Mouse (Mus musculus): ENCODE measurements at regions not wholly inside any gene's neighbourhood (a gene's known extent, or its start where the extent isn't known, plus 50 kb on each side); places are given as distances from the start of the nearest gene placed in this dataset.

DNA sequence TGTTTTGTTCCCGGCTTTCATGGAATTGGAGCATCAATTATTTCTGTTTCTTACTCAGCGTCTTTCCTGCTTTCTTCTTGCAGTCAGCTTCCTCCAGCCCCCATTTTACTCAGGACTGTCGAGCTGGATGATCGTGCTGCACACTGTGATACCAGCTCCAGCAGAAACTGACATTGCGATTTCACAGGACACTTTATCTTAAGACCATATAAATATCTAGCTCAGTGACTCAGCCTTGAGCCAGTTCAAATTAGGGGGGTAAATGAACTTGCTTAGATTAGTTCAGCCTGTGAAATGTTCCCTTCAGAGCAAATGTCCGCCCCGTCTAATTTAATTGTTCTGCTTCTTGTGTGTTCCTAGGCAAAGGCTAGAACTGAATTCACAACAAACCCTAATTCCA is 190.3 kb upstream of the Tars start:
- Histone ChIP-seq H3K4me1 (replicated peaks; ENCODE audit: insufficient read depth, low read length) (no peaks in the 10 kb centered on the region), H3K9ac (ENCODE audit: low read depth, low read length) (no peak overlapping the region), H3K4me3 (replicated peaks; ENCODE audit: low read depth, low read length) (no peak overlapping the region), H3K27me3 (ENCODE audit: insufficient read depth, low read length) (no peaks in the 10 kb centered on the region), H3K36me3 (ENCODE audit: insufficient read depth, low read length) (no peaks in the 10 kb centered on the region), H3K27ac (no peak overlapping the region), H3K4me2 (ENCODE audit: low read length) (no peak overlapping the region), H3K9me3 (replicated peaks; ENCODE audit: low read length) (no peaks in the 10 kb centered on the region)
- DNase-seq (ENCODE audit: low spot score) (no peak), ATAC-seq (replicated peaks; ENCODE audit: low FRiP score, low read depth) (no peak)
- no peak for TF ChIP-seq CTCF (IDR thresholded peaks at IDR 0.05; ENCODE audit: low read depth)
- 62% methylated on average over 7 of the region's 7 CpGs for WGBS

DNA sequence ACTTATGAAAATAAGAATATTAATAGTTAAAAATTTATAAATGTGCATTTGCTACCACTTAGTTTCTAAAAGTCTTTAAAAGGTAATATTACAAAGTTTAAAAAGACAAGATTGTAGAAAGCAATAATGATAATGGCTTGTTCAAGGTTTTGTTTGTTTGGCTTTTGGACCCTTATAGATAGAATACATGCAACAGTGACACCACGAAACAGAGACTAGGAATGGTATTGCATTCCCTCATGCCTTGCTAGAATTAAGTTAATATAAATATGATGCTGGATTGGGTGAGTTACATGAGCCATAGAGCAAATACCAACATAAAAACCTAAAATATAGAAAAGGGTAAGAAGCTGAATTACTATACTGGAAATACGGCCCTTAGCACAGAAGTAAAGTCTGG is 186.9 kb upstream of the Tars start:
- Histone ChIP-seq H3K9ac (ENCODE audit: low read depth, low read length) (no peak overlapping the region), H3K27me3 (ENCODE audit: insufficient read depth, low read length) (no peaks in the 10 kb centered on the region), H3K4me3 (replicated peaks; ENCODE audit: low read depth, low read length) (no peak overlapping the region), H3K9me3 (replicated peaks; ENCODE audit: low read length) (no peaks in the 10 kb centered on the region), H3K36me3 (ENCODE audit: insufficient read depth, low read length) (no peaks in the 10 kb centered on the region), H3K4me2 (ENCODE audit: low read length) (no peak overlapping the region), H3K27ac (no peak overlapping the region), H3K4me1 (replicated peaks; ENCODE audit: insufficient read depth, low read length) (no peaks in the 10 kb centered on the region)
- ATAC-seq (replicated peaks; ENCODE audit: low FRiP score, low read depth) (no peak), DNase-seq (ENCODE audit: low spot score) (no peak)
- TF ChIP-seq CTCF (IDR thresholded peaks at IDR 0.05; ENCODE audit: low read depth): 0 out of 2 replicates have a peak, but pooled peaks have one; percentile 5
- 86% methylated on average over 2 of the region's 2 CpGs for WGBS

GRCm38 (mm10) chr15:11584155-11584554 is 184.7 kb upstream of the Tars start:
- Histone ChIP-seq H3K9me3 (replicated peaks; ENCODE audit: low read length) (no peaks in the 10 kb centered on the region), H3K27ac (no peak overlapping the region), H3K4me3 (replicated peaks; ENCODE audit: low read depth, low read length) (no peak overlapping the region), H3K36me3 (ENCODE audit: insufficient read depth, low read length) (no peaks in the 10 kb centered on the region), H3K4me1 (replicated peaks; ENCODE audit: insufficient read depth, low read length) (no peaks in the 10 kb centered on the region), H3K4me2 (ENCODE audit: low read length) (no peak overlapping the region), H3K27me3 (ENCODE audit: insufficient read depth, low read length) (no peaks in the 10 kb centered on the region), H3K9ac (ENCODE audit: low read depth, low read length) (no peak overlapping the region)
- no peak for DNase-seq (ENCODE audit: low spot score)
- TF ChIP-seq CTCF (IDR thresholded peaks at IDR 0.05; ENCODE audit: low read depth): no peak
- ATAC-seq (replicated peaks; ENCODE audit: low FRiP score, low read depth): no peak
- 62% methylated on average over 2 of the region's 2 CpGs for WGBS

DNA sequence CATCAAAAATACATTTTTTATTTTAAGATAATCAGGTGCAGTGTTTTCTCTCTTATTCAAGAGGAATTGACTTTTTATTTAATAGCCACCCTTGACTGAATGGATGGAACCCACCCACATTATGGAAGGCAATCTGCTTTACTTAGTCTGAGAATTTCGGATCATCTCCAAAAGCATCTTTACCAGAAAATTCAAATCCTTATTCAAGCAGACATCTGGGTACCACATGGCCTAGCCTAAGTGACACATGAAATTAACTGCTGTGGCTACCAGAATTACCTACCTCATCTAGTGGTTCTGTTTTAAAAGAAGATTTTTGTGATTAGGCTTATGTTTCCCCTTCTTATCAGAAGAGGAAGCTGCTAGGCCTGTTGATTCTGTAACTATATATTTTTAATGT is 178.9 kb upstream of the Tars start:
- H3K9ac ChIP-seq (ENCODE audit: low read depth, low read length): no peak overlapping the region
- no peak for ATAC-seq (replicated peaks; ENCODE audit: low FRiP score, low read depth)
- DNase-seq (ENCODE audit: low spot score): no peak
- no peak for TF ChIP-seq CTCF (IDR thresholded peaks at IDR 0.05; ENCODE audit: low read depth)
- H3K4me1 ChIP-seq (replicated peaks; ENCODE audit: insufficient read depth, low read length): no peaks in the 10 kb centered on the region
- WGBS: 93% methylated on average over 1 of the region's 1 CpGs
- no peak overlapping the region for H3K4me2 ChIP-seq (ENCODE audit: low read length)
- no peak overlapping the region for H3K4me3 ChIP-seq (replicated peaks; ENCODE audit: low read depth, low read length)
- H3K9me3 ChIP-seq (replicated peaks; ENCODE audit: low read length): no peaks in the 10 kb centered on the region
- H3K27ac ChIP-seq: no peak overlapping the region
- H3K36me3 ChIP-seq (ENCODE audit: insufficient read depth, low read length): no peaks in the 10 kb centered on the region
- H3K27me3 ChIP-seq (ENCODE audit: insufficient read depth, low read length): no peaks in the 10 kb centered on the region

- H3K27me3 ChIP-seq (ENCODE audit: insufficient read depth, low read length): no peaks in the 10 kb centered on the region
- H3K36me3 ChIP-seq (ENCODE audit: insufficient read depth, low read length): no peaks in the 10 kb centered on the region
- H3K4me3 ChIP-seq (replicated peaks; ENCODE audit: low read depth, low read length): no peak overlapping the region
- H3K4me1 ChIP-seq (replicated peaks; ENCODE audit: insufficient read depth, low read length): no peaks in the 10 kb centered on the region
- ATAC-seq (replicated peaks; ENCODE audit: low FRiP score, low read depth) (no peak), DNase-seq (ENCODE audit: low spot score) (peak; percentile 29)
- no peaks in the 10 kb centered on the region for H3K9me3 ChIP-seq (replicated peaks; ENCODE audit: low read length)
- H3K4me2 ChIP-seq (ENCODE audit: low read length): no peak overlapping the region
- H3K27ac ChIP-seq: peak overlapping the region; percentile 8; the same call in 1 of the 2 replicates
- TF ChIP-seq CTCF (IDR thresholded peaks at IDR 0.05; ENCODE audit: low read depth): no peak
- 61% methylated on average over 2 of the region's 2 CpGs for WGBS
- no peak overlapping the region for H3K9ac ChIP-seq (ENCODE audit: low read depth, low read length)
Observed at GRCm38 (mm10) chr15:11574359-11574758, 174.9 kb upstream of the Tars start.

- H3K4me2 ChIP-seq (ENCODE audit: low read length): no peak overlapping the region
- no peak overlapping the region for H3K9ac ChIP-seq (ENCODE audit: low read depth, low read length)
- no peak overlapping the region for H3K4me3 ChIP-seq (replicated peaks; ENCODE audit: low read depth, low read length)
- no peaks in the 10 kb centered on the region for H3K9me3 ChIP-seq (replicated peaks; ENCODE audit: low read length)
- no peak overlapping the region for H3K27ac ChIP-seq
- WGBS: 53% methylated on average over 2 of the region's 2 CpGs
- H3K27me3 ChIP-seq (ENCODE audit: insufficient read depth, low read length): no peaks in the 10 kb centered on the region
- TF ChIP-seq CTCF (IDR thresholded peaks at IDR 0.05; ENCODE audit: low read depth): no peak
- H3K4me1 ChIP-seq (replicated peaks; ENCODE audit: insufficient read depth, low read length): no peaks in the 10 kb centered on the region
- no peaks in the 10 kb centered on the region for H3K36me3 ChIP-seq (ENCODE audit: insufficient read depth, low read length)
- ATAC-seq (replicated peaks; ENCODE audit: low FRiP score, low read depth): no peak
- no peak for DNase-seq (ENCODE audit: low spot score)
Observed at GRCm38 (mm10) chr15:11573496-11573895, 174.0 kb upstream of the Tars start.

DNA sequence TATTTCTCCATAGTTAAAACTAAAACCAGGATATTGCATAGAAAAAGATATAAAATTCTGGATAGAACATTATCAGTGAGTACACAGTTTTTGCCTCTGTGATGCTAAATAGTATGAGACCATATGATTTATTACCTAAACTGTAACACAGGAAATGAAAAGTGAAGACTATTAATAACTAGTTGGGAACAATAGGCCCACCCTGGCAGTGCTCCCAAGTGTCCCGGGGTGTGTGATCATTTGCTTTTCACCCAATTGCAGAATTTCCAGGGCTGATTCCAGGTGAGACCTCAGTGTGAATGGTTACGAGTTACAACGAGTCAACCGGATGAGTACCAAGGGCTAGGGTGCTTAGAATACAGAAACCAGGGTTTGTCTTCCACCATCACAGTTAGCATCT is 172.6 kb upstream of the Tars start:
- Histone ChIP-seq H3K27ac (no peak overlapping the region), H3K36me3 (ENCODE audit: insufficient read depth, low read length) (no peaks in the 10 kb centered on the region), H3K27me3 (ENCODE audit: insufficient read depth, low read length) (no peaks in the 10 kb centered on the region), H3K9me3 (replicated peaks; ENCODE audit: low read length) (no peaks in the 10 kb centered on the region), H3K4me2 (ENCODE audit: low read length) (no peak overlapping the region), H3K9ac (ENCODE audit: low read depth, low read length) (no peak overlapping the region), H3K4me3 (replicated peaks; ENCODE audit: low read depth, low read length) (no peak overlapping the region), H3K4me1 (replicated peaks; ENCODE audit: insufficient read depth, low read length) (no peaks in the 10 kb centered on the region)
- no peak for ATAC-seq (replicated peaks; ENCODE audit: low FRiP score, low read depth)
- DNase-seq (ENCODE audit: low spot score): peak; percentile 62
- no peak for TF ChIP-seq CTCF (IDR thresholded peaks at IDR 0.05; ENCODE audit: low read depth)
- WGBS: 61% methylated on average over 4 of the region's 4 CpGs

Measured in kidney, postnatal 0 days (tissue).